Mouse (Mus musculus) brain, embryonic 14.5 days (tissue): ENCODE measurements around the gene Fkbp14. TPM values are rescaled to one million over a fixed set of nuclear protein-coding genes. Genes with fewer than 3 reads are reported as not detected.

Experiments used
- DNase-seq: peaks from one replicate; pipeline ENCODE4 v3.0.0-alpha.2; 2011; ENCODE audit warnings: low read depth
- CTCF ChIP-seq: fragments of 200-500 bp; IDR thresholded peaks from 2 replicates; pipeline ENCODE4 v1.5.1; 2012; ENCODE audit warnings: inconsistent platforms, mild to moderate bottlenecking, moderate library complexity, borderline replicate concordance; ENCODE audit not compliant: insufficient read depth, insufficient read length; ENCODE audit errors: extremely low read depth
- POLR2A ChIP-seq: fragments of 200-500 bp; IDR thresholded peaks from 2 replicates; pipeline ENCODE4 v1.6.1; 2012; ENCODE audit warnings: mild to moderate bottlenecking, inconsistent platforms, borderline replicate concordance; ENCODE audit not compliant: poor library complexity, insufficient read depth, insufficient read length, severe bottlenecking; ENCODE audit errors: extremely low read depth
- polyA plus RNA-seq: library from polyadenylated mRNA; depleted of rRNA; stranded (reverse); fragments of >200 nt; gene quantifications from 2 replicates; pipeline ENCODE4 v1.2.3, GENCODE M21; 2012

Fkbp14 gene
- polyA plus RNA-seq, 1 experiment: 11.6 TPM

DNA sequence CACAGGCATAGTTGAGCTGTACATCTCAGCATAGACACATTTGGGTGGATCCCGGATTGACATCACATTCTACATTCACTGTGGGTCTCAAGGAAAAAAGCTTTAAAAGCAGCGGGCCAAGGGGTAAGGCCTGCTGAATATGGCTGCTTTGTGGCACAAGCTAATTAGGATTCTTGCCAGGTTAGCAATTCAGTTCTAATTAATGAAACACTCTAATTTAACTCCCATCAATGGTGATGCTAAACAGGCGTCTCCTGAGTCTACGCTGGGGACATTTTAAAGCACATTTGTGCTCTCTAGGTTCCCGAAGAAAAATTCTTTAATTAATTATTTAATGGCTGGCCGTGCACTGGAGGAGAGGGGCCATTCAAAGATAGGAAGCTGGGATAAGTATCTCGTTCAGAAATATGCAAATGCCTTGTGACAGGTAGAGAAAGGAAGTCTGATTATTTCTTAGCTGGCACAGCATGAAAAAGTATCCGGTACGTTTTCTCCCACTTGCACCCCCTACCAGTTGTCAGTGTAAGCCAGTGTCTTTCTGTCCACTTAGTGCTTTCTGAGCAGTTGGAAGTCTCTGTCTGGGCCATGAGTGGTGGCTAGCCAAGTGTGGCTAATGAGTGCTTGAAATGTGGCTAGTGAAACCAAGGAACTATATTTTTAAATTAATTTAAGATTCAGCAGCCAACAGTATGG is 44.2 kb downstream of the Fkbp14 start:
- TF ChIP-seq POLR2A: no peak
- no peak for TF ChIP-seq CTCF
- DNase-seq: peak; percentile 97

DNA sequence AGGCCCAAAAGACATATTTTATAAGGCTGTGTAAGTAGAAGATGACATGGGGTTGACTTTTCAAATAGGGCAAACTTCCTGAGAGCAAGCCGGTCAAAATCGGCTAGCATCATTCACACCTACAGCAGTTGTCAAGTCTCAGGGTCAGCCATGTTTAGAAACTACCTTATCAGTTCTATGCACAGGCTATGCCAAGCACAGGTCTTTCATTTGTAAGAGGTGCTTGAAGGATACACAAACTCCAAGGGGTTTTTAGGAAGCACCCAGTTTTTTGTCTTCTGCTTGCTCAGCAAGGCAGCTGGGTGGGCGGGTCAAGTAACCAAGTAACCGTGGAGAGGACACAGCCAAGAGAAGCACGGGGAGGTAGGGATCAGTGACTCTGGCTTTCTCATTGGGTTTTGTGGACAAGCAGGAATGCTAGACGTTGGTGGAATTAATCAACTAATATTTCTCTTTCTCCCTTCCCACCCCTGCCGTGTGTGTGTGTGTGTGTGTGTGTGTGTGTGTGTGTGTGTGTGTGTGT is 46.2 kb downstream of the Fkbp14 start:
- TF ChIP-seq POLR2A: no peak
- no peak for TF ChIP-seq CTCF
- peak; percentile 57 for DNase-seq

DNA sequence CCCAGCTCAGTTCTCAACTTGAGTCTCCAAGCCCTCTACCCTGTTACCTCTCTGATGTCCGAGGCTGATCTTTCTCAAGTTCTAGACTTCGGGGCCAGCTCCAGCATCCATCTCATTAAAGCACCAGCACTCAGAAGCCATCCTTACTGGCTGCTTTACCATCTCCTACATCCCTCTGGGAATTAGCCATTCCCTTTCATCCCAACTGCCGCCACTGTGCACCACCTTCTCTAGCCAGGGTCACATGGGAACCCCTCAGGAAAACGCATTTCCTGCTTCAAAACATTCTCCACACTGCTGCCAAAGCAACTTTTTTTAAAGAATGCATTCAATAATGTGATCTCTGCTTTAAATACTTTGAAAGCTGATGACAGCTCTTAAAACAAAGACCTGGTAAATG is 47.8 kb downstream of the Fkbp14 start:
- no peak for TF ChIP-seq CTCF
- no peak for TF ChIP-seq POLR2A
- DNase-seq: no peak

DNA sequence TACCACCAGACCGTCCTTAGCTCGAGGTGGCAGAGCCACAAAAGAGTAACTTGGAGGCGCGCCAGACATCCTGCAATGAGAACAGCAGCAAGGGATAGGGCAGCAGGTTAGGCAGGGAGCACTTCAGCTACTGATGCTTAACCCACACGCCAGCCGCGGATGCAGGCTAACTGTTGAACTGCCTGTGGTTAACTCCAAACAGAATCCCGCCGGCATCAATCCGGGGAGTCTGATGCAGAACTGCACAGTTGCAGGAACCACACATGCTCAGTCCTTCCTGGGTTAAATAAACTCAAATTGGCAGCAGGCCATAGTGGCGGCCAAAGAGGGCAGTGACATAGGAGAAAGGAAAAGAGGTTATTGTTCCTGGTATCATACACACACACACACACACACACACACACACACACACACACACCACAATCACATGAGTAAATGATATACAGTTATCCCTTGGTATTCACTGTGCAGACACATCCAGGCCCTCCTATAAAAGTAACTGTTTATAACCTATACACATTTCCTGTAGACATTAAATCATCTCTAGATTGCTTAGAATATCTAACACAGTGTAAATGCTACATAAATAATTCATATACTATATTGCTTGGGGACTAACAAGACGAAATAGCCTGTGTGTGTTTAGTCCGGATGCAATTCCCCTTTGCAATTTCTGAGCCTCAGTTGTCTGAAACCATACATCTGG is 48.6 kb downstream of the Fkbp14 start:
- DNase-seq: peak; percentile 70
- TF ChIP-seq POLR2A (no peak), CTCF (no peak)

DNA sequence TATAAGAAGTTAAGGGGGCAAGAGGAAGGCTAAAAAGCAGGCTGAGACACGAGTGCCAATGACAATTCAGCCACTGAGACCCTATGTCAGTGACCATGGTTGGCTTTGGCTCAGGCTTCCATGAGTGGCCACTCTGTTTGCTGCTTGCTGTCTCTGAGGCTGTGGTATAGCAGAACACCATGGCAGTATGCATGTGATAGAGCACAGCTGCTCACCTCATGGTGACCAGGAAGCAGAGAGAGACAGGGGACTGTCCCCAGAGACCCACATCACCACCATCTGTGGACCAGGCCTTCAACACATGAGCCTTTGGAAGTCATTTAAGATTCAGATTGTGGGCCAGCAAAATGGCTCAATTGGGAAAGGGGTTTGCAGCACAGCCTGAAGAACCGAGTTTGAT is 53.5 kb downstream of the Fkbp14 start:
- no peak for DNase-seq
- TF ChIP-seq CTCF (no peak), POLR2A (no peak)

DNA sequence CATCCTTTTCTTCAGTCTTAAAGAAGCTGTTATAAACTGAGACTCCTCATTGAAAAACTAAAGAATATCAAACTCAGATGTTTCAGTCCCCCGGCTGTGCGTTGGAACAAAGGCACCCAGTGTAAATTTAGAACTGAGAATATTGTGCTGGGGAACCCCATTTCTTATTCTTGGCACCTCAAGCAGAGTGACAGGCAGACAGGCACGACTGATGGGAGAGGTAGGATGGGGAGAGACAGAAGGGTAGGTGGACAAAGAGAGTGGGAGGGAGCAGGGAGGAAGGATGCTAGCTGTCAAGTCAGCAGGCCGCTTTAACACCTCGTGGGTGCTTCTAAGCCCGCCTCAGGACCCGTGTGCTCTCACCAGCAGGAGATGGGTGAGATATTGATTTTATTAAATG is 54.3 kb downstream of the Fkbp14 start:
- DNase-seq: no peak
- TF ChIP-seq POLR2A: no peak
- no peak for TF ChIP-seq CTCF

DNA sequence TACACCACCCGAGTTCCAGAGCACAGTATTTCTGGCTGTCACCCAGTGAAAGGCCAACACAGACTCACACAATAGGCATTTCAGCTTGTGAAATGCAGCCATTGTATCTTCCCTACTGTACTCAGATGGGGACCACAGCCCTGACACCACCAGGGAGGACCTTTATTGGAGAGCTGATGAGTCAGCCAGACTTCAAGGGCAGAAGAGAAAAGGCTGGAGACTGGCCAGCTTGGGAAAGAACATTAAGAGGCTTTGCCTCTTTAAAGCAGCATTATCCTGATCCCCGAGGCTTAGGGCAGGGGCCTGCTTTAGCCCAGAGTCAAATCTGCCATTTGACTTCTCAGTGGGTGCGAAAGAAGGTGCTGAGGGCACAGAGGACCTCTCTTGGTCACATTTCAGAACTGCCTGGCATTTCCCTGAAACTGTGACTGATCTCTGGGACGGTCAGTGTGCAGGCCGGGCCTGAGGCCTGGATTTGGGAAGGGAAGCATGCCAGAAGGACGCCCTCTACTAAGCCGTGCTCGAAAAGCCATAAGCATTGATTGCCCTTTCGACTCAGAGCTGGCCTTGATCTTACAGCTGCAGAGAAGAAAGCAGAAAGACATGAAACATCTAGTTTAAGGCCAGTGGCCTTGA is 56.7 kb downstream of the Fkbp14 start:
- peak; percentile 68 for DNase-seq
- TF ChIP-seq POLR2A: no peak
- no peak for TF ChIP-seq CTCF

DNA sequence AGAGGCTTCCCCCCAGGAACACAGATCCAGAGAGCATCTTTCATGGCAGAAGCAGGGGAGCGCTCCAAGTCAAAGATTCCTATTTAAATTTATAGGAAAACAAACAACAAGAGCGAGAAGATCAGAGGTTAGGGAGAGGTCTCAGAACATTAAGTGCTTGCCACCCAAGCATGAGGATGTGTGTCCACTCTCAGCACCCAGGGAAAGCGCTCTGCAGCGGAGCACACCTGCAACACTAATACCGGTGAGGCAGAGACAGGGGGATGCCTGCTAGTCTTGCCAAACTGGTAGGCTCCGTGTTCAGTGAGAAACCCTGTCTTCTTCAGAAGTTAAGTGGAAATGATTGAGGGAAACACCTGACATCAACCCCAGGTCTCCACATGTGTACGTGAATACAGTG is 57.7 kb downstream of the Fkbp14 start:
- TF ChIP-seq CTCF: no peak
- TF ChIP-seq POLR2A: no peak
- no peak for DNase-seq

DNA sequence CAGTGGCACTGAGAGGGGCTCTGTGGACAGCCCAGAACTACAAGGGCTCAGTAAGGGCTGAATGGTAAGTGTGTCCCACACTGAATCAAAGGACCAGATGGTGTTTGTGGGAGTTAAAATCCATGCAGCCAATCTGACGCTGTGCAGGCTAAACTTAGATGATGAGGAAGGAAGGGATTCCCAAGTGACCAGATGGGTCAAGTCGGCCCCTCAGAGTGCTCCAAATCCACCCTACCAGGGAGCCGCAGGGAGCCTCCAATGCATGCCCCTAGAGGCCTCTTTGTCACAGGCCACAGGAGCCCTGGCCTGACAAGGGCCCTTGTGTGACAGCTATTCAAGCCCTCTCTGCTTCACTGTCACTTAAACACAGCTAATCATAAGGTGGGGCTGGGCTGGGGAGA is 58.3 kb downstream of the Fkbp14 start:
- TF ChIP-seq POLR2A (no peak), CTCF (no peak)
- DNase-seq: peak; percentile 76

DNA sequence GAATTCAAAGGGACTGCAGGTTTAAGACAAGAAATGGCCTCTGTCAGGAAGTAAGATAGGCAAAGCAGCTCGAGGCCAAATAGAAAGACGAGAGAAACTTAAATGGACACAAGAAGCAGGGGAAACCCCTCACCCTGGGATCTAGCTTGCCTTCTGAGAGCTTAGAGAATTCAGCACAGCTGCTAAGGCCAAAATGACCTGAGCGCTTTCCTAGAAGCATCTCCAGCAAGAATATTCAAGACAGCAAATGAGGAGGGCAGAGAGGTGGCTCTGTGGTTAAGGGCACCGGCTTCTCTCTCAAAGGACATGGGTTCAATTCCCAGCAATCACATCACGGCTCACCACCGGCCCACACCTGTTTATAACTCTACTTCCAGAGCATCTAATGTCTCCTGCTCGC is 60.1 kb downstream of the Fkbp14 start:
- TF ChIP-seq CTCF (no peak), POLR2A (no peak)
- DNase-seq: no peak

DNA sequence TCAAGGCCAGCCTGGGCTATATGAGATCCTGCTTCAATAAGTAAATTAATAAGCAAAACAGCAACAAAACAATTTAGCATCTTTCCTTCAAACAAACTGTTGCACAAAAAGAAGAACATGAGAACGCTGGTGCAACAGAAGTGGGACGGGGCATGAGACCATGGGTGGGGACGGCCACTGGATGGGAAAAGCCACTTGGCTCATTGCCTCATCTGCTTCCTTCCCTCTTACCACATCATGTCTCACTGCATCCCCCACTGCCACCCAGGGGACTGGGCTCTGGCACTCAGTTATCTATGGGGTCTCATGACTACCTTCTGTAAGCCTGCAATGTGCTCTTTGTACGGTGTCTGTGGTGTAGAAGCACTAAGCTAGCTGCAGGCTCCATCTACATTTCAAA is 61.6 kb downstream of the Fkbp14 start:
- DNase-seq: no peak
- TF ChIP-seq POLR2A (no peak), CTCF (no peak)

DNA sequence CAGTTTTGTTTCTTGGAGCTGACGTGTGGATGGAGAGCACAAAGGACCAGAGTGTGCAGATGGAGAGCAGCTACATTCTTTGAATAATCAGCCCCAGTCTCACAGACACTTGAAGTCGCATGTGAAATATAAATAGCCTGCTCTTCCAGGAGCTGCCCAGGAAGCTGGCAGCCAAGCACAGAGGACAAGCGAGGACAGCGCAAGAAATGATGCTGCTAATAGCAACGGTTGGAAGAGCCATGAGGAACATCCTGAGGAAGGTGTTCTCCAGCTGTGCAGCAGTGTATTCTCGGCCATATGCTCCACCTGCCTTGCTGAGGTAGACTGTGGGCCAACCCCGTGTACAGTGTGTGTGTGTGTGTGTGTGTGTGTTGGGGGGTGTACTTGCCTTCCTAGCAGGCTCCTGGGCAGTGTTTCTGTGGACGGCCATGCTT is 66.0 kb downstream of the Fkbp14 start:
- peak; percentile 80 for DNase-seq
- TF ChIP-seq CTCF (no peak), POLR2A (no peak)

DNA sequence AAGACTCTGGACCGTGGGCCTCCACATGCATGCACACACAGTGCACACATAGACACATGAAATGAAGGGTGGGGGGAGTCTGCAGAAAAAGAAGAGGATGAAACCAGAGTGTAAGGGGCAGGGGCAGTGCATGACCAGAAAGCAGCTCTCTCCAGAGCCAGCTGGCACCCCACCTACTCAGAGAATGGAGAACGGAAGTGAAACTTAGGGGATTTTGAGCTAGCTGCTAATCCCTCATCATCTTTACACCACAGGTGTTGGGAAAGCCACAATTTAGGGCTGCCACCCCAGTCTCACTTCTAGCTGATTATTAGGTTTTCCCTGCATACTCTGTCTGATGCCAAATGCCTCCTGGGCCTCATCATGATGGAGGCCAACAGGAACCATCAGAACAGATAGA is 66.9 kb downstream of the Fkbp14 start:
- DNase-seq: no peak
- no peak for TF ChIP-seq CTCF
- TF ChIP-seq POLR2A: no peak
